Mouse (Mus musculus): Measurements from ENCODE around the gene Rnf185.

Gene Rnf185

DNA sequence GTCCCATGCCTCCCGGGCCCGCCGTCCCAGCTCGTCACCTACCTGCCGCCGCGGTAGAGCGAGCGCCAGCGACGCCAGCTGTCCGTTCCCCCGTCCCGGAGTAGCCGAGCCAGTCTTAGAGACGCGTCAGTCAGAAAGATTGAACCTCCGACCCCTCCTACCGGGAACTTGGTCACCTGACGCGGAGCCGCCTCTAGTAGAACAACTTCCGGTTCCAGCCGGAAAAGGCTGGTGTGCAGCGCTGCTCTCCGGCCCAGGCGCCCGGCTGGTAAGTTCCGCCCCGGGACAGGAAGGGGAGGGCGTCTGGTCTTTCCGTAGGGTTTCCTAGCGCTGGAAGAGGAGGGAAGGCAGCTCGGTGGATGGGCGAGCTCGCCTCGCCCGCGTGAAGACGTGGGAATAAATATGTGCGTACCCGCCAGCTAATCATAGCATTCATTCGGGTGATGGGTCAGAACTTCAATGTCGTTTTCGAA is at the start of gene Rnf185:
Rnf185 (minus strand) TSS at position 197 of the 473 bp plus-strand sequence.
- DNase-seq (ENCODE audit: low spot score in 2 of 2), result peak; percentile 97

DNA sequence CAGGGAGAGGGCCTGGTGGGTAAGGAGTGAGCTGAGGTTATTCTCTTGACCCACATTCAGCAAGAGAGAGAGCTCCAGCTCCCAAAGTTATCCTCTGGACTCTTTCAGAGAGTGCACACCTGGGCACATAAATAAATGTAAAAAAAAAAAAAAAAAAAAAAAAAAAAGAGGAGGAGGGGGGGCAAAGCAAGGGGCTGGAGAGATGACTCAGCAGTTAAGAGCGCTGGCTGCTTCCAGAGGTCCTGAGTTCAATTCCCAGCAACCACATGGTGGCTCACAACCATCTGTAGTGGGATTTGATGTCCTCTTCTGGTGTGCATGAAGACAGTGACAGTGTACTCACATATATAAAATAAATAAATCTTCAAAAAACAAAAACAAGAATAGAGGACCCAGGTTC is 45.1 kb upstream of the Rnf185 start:
- no peak for DNase-seq (ENCODE audit: low spot score in 2 of 2)

DNA sequence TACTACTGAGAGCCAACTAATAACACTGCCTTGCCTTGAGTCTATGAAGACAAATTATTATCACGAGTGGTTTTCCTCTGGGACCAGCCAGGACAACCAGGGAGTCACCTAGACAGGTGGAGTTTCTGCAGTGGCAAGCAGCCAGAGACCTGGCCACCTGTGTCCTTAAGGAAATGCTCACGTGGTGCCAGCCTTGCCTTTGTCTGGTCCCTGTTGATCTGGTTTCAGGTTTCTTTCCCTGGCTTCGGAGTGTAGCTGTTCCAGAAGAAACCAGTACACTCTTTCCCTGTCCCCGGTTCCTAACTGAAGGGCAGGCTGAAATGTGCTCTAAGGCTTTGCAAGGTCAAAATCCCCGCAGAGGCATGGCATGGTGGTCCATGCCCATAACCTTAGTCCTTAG is 44.6 kb upstream of the Rnf185 start:
- no peak for DNase-seq (ENCODE audit: low spot score in 2 of 2)

- no peak for DNase-seq (ENCODE audit: low spot score in 2 of 2)
Observed at GRCm38 (mm10) chr11:3495496-3495895, 43.3 kb upstream of the Rnf185 start.

DNA sequence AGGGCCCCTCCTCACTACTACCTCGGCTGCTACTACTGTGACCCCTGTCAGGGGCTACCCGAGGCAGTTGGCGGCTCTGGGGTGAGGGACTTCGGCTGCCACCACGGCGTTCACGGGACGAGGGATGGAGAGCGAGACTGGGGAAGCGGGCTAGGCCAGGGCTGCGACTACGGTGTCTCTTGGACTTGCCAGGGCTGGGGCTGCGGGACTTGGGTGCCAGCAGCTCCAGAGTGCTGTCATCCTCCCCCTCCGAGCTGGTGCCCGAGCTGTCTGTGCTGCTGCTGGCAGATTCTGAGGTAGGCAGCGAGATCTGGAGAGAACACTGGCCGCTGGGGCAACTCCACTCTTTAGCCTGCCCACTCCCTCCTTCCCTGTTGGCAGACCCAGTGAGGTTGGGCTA is 42.7 kb upstream of the Rnf185 start:
- no peak for DNase-seq (ENCODE audit: low spot score in 2 of 2)

DNA sequence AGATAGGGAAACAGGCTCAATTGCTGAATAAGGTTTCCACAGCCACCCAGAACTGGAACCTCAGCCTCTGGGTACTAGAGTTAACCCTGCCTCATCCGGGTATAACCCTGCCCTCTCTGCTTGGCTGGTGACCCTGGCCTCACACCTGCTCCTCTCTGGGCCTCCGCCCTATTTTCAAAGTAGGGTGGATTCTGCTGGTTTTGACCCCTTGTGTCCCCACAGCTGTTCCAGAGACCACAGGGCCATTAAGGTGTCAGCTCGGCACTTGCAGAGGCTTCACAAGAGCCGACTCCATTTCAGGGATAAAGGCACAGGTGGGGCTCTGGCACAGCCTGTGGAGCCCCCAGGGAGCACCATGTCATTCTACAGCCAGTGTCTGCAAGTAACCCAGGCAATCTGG is 40.6 kb upstream of the Rnf185 start:
- DNase-seq (ENCODE audit: low spot score in 2 of 2), result no peak

- DNase-seq (ENCODE audit: low spot score in 2 of 2), result no peak
Observed at GRCm38 (mm10) chr11:3489036-3489435, 36.9 kb upstream of the Rnf185 start.

GRCm38 (mm10) chr11:3487952-3488570 is 35.9 kb upstream of the Rnf185 start, which contains the start of gene Pla2g3:
Gene Pla2g3, plus strand, starts transcription at chr11:3488284.
- peak in 1 of 2 experiments; percentile 52 for DNase-seq (ENCODE audit: low spot score in 2 of 2)

DNA sequence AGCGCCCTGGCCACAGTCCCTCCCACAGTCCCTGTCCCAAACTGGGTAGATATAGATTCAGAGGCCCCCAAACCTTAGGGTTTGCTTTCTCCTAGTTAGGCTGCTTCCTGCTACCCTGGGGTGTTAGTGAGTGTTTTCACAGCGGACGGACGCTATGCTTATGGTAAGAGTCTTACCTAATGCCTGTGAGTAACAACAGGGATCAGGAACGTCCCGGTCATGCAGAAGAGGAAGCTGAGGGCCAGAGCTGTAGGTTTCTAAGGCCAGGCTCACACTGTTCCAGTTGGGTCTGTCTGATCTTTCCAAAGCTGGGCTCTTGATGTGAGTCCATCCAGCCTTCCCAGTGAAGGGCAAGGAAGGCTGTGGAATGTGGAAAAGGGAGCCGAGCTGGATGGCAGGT is 34.2 kb upstream of the Rnf185 start:
- no peak for DNase-seq (ENCODE audit: low spot score in 2 of 2)

DNA sequence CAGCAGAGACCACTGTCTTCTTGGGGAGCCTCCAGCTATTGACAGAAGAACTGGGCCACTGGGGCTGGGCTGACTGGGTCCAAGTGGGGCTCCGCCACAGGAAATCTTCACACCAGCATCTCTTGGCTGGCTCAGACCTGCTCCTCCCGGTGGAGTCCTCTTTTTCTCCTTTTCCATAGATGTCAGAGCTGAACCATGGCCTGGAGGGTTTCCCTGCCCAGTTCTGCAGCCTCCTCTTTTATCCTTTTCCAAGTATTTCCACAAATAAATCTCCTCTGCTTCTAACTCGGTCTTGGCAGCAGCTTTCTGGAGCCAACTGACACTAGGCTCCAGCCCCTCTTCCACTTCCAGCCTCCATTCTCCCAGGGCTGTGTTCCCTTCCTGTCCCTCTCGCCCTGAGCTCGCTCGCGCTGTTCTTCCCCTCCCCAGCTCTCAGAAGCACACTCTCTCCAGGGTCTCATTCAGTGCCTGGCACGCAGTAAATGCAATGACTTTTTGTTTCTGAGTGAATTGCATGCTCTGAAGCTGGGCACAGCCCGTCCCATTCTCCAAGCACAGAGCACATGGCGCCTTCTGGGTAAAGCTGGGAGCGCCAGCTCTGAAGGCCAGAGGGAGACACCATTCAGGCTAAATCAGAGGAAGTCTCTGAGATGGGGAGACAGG is 31.9 kb upstream of the Rnf185 start:
- DNase-seq (ENCODE audit: low spot score in 2 of 2), result peak; percentile 72 to 80

- no peak for DNase-seq (ENCODE audit: low spot score in 2 of 2)
Observed at GRCm38 (mm10) chr11:3475489-3475888, 23.3 kb upstream of the Rnf185 start.

DNA sequence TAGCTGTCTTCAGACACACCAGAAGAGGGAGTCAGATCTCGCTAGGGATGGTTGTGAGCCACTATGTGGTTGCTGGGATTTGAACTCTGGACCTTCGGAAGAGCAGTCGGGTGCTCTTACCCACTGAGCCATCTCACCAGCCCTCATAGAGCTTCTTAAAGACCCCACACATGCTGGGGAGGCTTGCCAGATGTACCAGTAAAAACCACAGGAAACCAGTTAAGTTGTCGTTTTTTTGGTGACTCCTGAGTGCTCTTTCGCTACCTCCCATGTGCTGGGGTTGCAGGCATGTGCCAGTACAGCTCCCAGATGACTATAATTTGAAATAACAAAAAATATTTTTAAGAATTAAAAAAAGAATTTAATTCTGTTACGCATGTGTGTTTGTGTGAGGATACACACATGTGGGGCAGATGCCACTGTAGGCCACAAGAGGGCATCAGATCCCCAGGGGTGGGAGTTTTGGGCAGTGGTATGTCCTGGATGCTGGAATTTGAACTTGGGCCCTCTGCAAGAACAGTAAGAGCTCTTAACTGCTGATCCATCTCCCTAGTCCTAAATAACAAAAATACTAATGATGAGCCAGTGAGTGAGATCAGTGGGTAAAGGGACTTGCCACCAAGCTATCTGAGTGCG is 22.4 kb upstream of the Rnf185 start:
- DNase-seq (ENCODE audit: low spot score in 2 of 2), result no peak

DNA sequence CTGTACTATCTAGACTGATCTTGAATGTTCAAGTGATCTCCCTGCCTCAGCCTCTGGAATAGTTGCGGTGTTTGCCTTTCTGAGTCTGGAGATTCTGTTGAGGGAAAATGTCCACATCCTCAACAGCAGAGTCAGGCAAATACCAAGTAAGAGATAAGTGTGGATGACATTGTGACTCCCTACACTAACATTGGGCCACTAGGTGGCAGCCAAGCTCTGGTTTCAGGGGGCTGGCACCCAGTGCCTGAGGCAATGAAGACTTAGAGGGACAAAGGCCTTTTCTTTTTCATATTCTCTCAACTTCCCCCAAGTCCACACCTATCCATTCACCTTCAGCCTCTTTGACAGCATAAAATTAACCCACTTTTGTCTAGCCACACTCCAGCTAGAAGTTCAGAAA is 20.3 kb upstream of the Rnf185 start:
- DNase-seq (ENCODE audit: low spot score in 2 of 2), result peak; percentile 74 to 91

DNA sequence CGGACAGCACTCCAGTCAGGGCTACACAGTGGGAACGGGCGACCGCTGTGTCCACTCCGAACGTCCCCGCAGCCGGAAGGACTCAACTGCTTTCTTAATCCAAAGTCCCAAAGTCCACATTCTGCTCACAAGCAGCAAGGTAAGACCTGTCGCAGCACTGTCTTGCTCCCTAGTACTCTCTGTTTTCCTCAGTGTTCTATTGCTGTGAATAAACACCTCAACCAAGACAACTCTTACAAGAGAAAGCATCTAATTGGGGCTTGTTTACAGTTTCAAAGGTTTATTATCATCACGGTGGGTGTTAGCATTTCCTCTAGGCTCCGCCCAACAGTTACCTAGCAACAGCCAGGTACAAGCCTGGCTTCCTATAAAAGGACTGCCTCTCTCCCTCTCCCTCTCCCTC is 19.3 kb upstream of the Rnf185 start:
- no peak for DNase-seq (ENCODE audit: low spot score in 2 of 2)

GRCm38 (mm10) chr11:3462846-3463245 is 10.7 kb upstream of the Rnf185 start:
- DNase-seq (ENCODE audit: low spot score in 2 of 2), result no peak

- no peak for DNase-seq (ENCODE audit: low spot score in 2 of 2)
Observed at GRCm38 (mm10) chr11:3459105-3459468, 6.9 kb upstream of the Rnf185 start.

GRCm38 (mm10) chr11:3458428-3459104 is 6.4 kb upstream of the Rnf185 start:
- no peak for DNase-seq (ENCODE audit: low spot score in 2 of 2)

DNA sequence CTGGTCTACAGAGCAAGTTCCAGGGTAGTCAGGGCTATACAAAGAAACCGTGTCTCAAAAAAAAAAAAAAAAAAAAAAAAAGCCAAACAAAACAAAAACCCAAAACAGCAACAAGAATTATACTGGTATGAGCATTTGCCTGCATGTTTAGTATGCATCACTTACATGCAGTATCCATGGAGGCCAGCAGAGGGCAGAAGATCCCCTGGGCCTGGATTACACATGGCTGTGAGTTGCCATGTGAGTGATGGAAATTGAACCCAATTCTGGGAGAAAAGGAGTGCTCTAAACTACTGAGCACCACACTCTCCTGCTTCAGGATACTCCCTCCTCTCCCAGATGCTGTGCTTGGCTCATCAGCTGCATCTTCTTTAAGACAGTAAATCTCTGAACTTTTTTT is 4.2 kb upstream of the Rnf185 start:
- DNase-seq (ENCODE audit: low spot score in 2 of 2), result peak; percentile 74 to 83

GRCm38 (mm10) chr11:3454506-3454905 is 2.3 kb upstream of the Rnf185 start:
- DNase-seq (ENCODE audit: low spot score in 2 of 2), result no peak

GRCm38 (mm10) chr11:3453467-3453866 is 1.3 kb upstream of the Rnf185 start:
- peak in 1 of 2 experiments; percentile 39 for DNase-seq (ENCODE audit: low spot score in 2 of 2)

- DNase-seq (ENCODE audit: low spot score in 2 of 2), result peak; percentile 57 to 64
Observed at GRCm38 (mm10) chr11:3452769-3453168, 606 bp upstream of the Rnf185 start.

- peak in 1 of 2 experiments; percentile 63 for DNase-seq (ENCODE audit: low spot score in 2 of 2)
Observed at GRCm38 (mm10) chr11:3451701-3452163, 431 bp downstream of the Rnf185 start.
